In the genomic region with DNA sequence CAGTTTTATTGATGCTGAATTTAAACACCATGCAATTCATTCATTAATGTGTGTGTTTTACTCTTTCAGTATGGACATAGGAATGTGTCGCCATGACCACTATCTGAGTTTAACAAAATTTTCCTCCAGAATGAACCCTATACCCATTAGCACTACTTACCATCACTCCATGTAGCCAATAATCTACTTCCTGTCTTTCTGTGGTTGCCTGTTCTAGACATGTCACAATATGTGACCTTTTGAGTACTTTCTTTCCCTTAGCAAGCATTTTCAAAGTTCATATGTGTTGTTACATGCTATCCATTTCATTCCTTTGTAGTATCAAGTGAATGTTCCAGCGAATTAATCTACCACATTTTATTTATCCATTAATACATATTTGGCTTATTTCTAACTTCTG, we compare ENCODE assay signal across 17 mouse cellular contexts.
"Had no signal": no experiment of that assay in that cellular context is flagged by ENCODE, and none has a peak within 500 bp of the region (broad histone marks: within the 10 kb centered on the region; RNA-seq: fewer than 3 reads in every experiment).

No protein-coding gene starts in this region.

- ATAC-seq: liver, embryonic 12.5 days; liver, postnatal 0 days; lung, postnatal 0 days; midbrain, embryonic 13.5 days; midbrain, embryonic 15.5 days; midbrain, embryonic 16.5 days had no signal

- DNase-seq: left cerebral cortex, postnatal 4 days; liver; liver, embryonic 13.5 days; liver, postnatal 0 days; lung, adult 18-20 months; lung, adult 2 months; lung, embryonic 14.5 days; lung, postnatal 10 days; lung, postnatal 14 days; lung, postnatal 36 days; lung, postnatal 4 days; midbrain, embryonic 14.5 days had no signal
